Mouse (Mus musculus) liver, embryonic 18 days (tissue): ENCODE measurements around the gene Nmi. TPM values are rescaled to one million over a fixed set of nuclear protein-coding genes. Genes with fewer than 3 reads are reported as not detected.

ENCODE experiments used
- polyA plus RNA-seq: library from polyadenylated mRNA; depleted of rRNA; stranded (reverse); fragments of >200 nt; gene quantifications from 2 replicates; pipeline ENCODE4 v1.2.3, GENCODE M21; 2012; rRNA removed

The Nmi gene
- polyA plus RNA-seq, result 11.9 and 15.0 TPM in 2 replicates

DNA sequence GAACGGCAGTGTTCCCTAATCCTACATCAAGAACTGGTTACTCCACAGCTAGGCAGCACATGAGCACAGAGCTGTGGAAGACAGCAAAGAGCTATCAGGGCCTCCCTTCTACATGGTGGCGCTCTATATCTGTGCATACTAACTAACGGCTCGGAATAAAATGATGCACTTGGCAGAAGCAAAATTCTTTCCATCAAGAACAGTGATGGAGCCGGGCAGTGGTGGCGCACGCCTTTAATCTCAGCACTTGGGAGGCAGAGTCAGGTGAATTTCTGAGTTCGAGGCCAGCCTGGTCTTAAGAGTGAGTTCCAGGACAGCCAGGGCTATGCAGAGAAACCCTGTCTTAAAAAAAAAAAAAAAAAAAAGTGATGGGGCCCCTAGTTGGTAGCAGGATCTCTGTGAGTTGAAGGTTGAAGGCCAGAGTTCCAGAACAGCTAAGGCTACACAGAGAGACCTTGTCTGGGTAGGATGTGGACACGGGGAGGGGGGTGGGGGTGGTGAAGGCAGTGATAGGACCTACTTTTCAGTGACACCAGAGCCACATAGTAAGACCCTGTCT is at the start of gene Nmi:
TSS of gene Nmi (minus strand) at position 85 of the 559 bp plus-strand sequence.

DNA sequence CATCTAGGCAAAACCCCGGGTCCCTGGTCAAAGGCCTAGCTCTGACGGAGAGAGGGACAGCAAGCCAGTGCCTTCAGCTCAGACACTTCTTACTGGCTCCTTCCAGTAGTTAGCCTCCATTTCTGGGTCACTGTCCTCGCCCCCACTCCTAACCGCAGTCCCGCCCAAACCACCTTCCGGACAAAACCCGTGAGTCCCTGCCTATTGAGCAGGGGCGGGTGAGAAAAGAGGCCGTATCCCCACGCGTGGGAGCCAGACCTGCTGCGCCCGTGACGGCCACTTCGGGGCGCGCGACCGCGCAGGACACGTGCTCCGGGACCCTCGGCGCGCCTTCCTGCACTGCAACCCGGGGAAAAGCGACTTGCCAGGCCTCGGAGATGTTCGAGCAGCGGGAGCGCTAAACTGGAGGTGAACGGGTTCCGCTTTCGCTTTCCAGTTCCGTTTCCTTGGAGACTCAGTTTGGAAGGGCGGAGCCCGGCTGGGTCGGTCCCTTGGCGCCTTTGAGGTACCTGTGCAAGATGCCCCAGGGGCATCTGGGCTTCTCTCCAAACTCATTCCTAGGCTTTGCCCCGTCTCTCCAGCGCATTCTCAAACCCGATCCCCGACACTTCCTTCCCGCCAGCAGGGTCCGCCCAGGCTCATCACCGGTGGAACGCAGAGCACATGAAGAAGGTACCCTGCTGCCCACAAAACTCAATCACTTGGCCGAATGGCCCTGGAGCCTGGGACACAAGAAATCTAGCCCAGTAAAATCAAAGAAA is 38.5 kb downstream of the Nmi start, which contains the start of gene Rbm43:
TSS of gene Rbm43 (minus strand) at position 590 of the 761 bp plus-strand sequence.

Other genes with a start within 250 kb of the Nmi start
- gene Rbm43, start 38.3 kb downstream of the Nmi start, polyA plus RNA-seq, result 9.4 and 10.2 TPM in 2 replicates
- 0.14 and 0.20 TPM in 2 replicates for gene Tnfaip6, start 64.5 kb upstream of the Nmi start, polyA plus RNA-seq
- 5.7 and 6.5 TPM in 2 replicates for gene Rif1, start 99.3 kb upstream of the Nmi start, polyA plus RNA-seq